Mouse (Mus musculus) kidney, embryonic 16.5 days (tissue): ENCODE measurements at regions not wholly inside any gene's neighbourhood (a gene's known extent, or its start where the extent isn't known, plus 50 kb on each side); places are given as distances from the start of the nearest gene placed in this dataset.

ENCODE experiments used
- ATAC-seq: fragments of 200-750 bp; cut with Nextera tagmentation; 2 replicates; pipeline ENCODE4 v1.8.0; 2017; ENCODE audit warnings: moderate TSS enrichment; ENCODE audit not compliant: low FRiP score, low TSS enrichment
- H3K27ac ChIP-seq: fragments of 300-500 bp; sonication (generic); 2 replicates; pipeline ENCODE4 v1.5.1; 2014; ENCODE audit warnings: low read length
- H3K27me3 ChIP-seq: fragments of 300-500 bp; sonication (generic); 2 replicates; pipeline ENCODE4 v1.6.1; 2014; ENCODE audit warnings: low read length, control low read depth, mixed read lengths; ENCODE audit not compliant: insufficient read depth
- H3K36me3 ChIP-seq: fragments of 300-500 bp; sonication (generic); 2 replicates; pipeline ENCODE4 v1.6.1; 2014; ENCODE audit warnings: low read length, control low read depth, mixed read lengths; ENCODE audit not compliant: insufficient read depth
- H3K4me1 ChIP-seq: fragments of 300-500 bp; sonication (generic); 2 replicates; pipeline ENCODE4 v1.6.1; 2014; ENCODE audit warnings: low read length, control low read depth, mixed read lengths; ENCODE audit not compliant: insufficient read depth
- H3K4me2 ChIP-seq: fragments of 300-500 bp; sonication (generic); replicated peaks from 2 replicates; pipeline ENCODE4 v1.6.1; 2014; ENCODE audit warnings: low read depth, low read length
- H3K4me3 ChIP-seq: fragments of 300-500 bp; sonication (generic); 2 replicates; pipeline ENCODE4 v1.5.1; 2014; ENCODE audit warnings: mild to moderate bottlenecking, low read length
- H3K9ac ChIP-seq: fragments of 300-500 bp; sonication (generic); replicated peaks from 2 replicates; pipeline ENCODE4 v1.6.1; 2014; ENCODE audit warnings: low read length
- H3K9me3 ChIP-seq: fragments of 300-500 bp; sonication (generic); 2 replicates; pipeline ENCODE4 v1.6.1; 2016; ENCODE audit warnings: low read length, control low read depth
- WGBS: fragments of 180-500 bp; shearing (Covaris S2); extraction: QIAGEN DNeasy Blood & Tissue Kit; methylation state at CpG from one replicate; pipeline ENCODE4 v1.1.7; 2014; 5-methylcytosine and 5-hydroxymethylcytosine counted together

DNA sequence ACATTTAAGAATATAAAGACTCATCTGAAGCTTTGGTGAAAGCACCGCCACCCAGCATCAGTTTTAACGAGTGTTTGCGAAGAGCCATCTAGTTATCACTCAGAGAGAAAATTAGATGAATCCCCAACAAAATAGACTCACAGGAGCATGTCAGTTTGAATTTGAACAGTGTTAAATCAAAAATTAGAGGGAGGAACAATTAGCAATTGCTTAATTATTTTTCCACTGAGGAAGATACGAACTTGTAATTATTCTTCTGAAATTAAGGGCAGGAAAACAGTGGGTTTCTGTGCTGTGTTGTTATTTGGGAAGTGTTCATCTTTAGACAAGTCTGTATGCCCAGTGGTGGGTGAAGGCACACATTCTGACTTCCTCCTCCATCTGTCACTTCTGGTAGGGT lies 523.0 kb downstream of the Plekhb2 start:
- no peak for ATAC-seq
- Histone ChIP-seq H3K9me3 (no peaks in the 10 kb centered on the region), H3K9ac (no peak overlapping the region), H3K27ac (no peak overlapping the region), H3K27me3 (no peaks in the 10 kb centered on the region), H3K4me3 (no peak overlapping the region), H3K4me2 (no peak overlapping the region), H3K36me3 (no peaks in the 10 kb centered on the region), H3K4me1 (no peaks in the 10 kb centered on the region)
- 89% methylated on average over 4 of the region's 4 CpGs for WGBS

DNA sequence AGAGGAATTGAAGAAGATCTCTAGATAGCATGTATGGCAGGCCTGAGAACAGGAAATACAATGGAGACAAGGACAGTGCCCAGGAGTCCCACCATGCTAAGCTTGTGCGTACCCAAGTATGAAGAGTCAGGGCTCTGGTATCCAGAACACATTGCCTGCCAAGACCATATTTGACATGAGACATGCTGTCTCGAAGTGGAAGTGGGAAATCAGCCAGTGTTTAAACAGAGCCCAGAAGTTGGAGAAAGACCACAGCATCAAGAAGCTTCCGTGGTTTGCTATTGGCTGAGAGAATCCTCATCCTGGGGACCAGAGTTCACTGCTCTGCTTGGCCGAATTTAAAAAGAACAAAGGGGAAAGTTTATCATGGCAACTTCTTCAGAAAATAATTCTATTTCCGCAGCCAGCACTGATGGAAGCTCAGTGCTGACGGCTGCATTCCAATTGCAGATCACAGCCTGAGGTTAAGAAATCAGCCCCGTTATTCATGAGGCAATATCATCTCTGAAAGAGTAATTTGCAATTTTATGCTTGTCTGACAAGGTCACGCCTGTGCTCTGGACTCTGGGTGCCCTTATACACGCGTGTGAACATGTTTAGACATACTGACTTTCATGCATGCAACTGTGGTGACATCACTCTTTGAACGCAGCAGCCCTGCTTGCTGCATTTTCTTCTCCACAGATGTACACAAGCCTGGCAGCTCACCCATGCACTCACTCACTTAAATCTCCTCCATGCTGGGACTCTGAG lies 531.0 kb downstream of the Plekhb2 start:
- Histone ChIP-seq H3K4me1 (no peaks in the 10 kb centered on the region), H3K9ac (no peak overlapping the region), H3K4me2 (no peak overlapping the region), H3K27ac (no peak overlapping the region), H3K27me3 (no peaks in the 10 kb centered on the region), H3K9me3 (no peaks in the 10 kb centered on the region), H3K4me3 (no peak overlapping the region), H3K36me3 (no peaks in the 10 kb centered on the region)
- no peak for ATAC-seq
- WGBS = 74% methylated on average over 11 of the region's 11 CpGs

DNA sequence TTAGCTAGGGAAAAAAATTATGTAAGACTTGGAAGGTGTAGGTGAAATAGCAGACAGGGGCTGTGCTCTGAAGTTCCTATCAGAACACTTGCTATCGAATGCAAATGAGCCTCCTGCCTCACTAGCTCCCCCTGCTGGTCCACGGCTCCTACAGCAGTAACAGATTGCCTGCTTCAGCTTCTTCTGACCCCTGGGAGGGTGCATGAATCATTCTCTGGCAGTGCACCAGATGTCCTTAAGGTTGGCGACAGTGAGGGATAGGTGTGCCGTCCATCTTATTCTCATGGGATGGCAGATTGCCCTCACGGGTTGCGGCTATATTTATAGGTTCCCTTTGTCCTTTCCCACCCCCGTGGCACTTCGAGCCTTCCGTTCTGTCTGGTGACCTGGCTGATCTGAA lies 535.7 kb downstream of the Plekhb2 start:
- no peaks in the 10 kb centered on the region for H3K36me3 ChIP-seq

DNA sequence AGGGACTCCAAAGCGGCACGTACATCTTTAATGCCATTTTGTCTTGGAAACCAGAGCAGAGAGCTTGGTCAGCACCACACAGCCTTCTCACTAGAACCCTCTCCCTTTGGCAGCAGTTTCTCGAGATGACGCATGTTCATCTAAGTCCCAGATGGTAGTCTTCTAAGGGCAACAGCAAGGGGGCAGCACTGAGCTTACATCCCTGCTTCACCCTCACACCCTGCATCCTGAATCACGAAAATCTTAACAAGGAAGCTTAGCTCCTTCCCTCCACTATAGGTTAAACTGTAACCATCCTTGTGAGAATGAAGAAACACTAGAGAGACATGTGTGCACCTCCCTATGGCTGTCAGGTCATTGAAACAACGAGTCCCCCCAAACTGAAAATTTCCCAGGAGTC lies 538.4 kb downstream of the Plekhb2 start:
- H3K4me2 ChIP-seq = no peak overlapping the region
- no peaks in the 10 kb centered on the region for H3K9me3 ChIP-seq
- no peak for ATAC-seq
- no peaks in the 10 kb centered on the region for H3K4me1 ChIP-seq
- no peak overlapping the region for H3K27ac ChIP-seq
- no peak overlapping the region for H3K4me3 ChIP-seq
- WGBS = 27% methylated on average over 6 of the region's 6 CpGs
- no peaks in the 10 kb centered on the region for H3K36me3 ChIP-seq
- no peak overlapping the region for H3K9ac ChIP-seq
- peaks cover 4% of the 10 kb centered on the region; the same call in 1 of the 2 replicates for H3K27me3 ChIP-seq

More for the DNA sequence above, 535.7 kb downstream of the Plekhb2 start:
- no peak overlapping the region for H3K9ac ChIP-seq
- H3K27me3 ChIP-seq = peaks cover 4% of the 10 kb centered on the region; the same call in 1 of the 2 replicates
- H3K4me1 ChIP-seq = no peaks in the 10 kb centered on the region
- 32% methylated on average over 9 of the region's 9 CpGs for WGBS
- H3K9me3 ChIP-seq = no peaks in the 10 kb centered on the region
- no peak for ATAC-seq
- no peak overlapping the region for H3K4me3 ChIP-seq
- no peak overlapping the region for H3K4me2 ChIP-seq
- no peak overlapping the region for H3K27ac ChIP-seq

DNA sequence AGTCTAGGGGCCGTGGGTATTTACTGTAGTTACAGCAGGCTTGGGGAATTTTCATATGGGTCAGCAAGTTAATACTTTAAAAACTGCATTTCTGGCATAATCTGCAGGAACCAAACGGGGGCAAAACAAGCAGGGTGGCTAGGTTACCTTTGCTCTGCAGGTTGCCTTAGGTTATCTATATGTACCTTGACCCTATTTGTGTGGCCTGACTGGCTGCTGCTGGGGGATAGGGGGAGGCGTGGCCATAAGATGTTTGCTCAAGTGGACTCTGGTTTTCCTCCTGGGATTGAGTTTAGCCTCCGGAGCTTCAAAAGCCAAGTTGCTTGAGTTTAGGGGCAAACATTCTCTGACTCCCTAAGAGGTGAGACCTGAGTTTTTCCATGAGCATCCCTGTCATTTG lies 540.6 kb downstream of the Plekhb2 start:
- Histone ChIP-seq H3K9ac (no peak overlapping the region), H3K27me3 (peaks cover 4% of the 10 kb centered on the region; the same call in 1 of the 2 replicates), H3K27ac (no peak overlapping the region), H3K4me3 (no peak overlapping the region), H3K36me3 (no peaks in the 10 kb centered on the region), H3K9me3 (no peaks in the 10 kb centered on the region), H3K4me2 (no peak overlapping the region), H3K4me1 (no peaks in the 10 kb centered on the region)
- ATAC-seq = no peak
- 79% methylated on average over 4 of the region's 4 CpGs for WGBS

DNA sequence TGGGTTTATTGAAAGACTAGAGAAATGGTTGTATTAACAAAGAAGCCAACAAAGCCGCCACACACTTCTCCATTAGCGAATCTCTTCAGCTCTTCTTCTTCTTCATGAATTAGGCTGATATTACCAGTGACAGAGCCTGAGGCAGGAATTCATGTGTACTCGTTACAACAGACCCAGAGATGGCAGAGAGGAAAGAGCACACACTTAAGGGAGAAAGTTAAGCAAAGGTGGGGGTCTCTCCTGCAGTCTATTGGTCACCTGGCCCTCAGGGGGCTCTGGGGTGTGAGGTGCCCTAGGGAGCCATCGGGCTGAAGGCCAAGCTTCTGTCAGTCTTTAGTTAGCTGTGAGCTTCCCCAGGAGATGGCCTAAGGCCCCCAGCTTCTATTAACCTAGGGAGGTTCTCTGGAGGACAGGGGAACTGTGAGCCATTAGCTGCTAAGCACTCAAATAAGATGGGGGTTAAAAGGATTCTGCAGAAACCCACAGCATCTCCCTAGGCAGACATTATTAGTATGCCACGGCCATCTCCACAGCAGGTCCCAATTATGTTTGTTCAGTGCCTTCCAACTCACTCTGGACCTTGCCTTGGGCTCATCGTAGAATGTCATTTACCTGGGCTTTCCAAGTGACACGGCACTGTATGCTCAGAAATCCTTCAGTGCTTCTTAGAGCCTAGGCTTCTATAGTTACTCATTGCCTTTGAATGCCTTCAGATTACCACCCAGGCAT lies 541.2 kb downstream of the Plekhb2 start:
- H3K9ac ChIP-seq = no peak overlapping the region
- 71% methylated on average over 7 of the region's 7 CpGs for WGBS
- 0 out of 2 replicates have a peak, but pooled peaks have one; percentile 31 for ATAC-seq

DNA sequence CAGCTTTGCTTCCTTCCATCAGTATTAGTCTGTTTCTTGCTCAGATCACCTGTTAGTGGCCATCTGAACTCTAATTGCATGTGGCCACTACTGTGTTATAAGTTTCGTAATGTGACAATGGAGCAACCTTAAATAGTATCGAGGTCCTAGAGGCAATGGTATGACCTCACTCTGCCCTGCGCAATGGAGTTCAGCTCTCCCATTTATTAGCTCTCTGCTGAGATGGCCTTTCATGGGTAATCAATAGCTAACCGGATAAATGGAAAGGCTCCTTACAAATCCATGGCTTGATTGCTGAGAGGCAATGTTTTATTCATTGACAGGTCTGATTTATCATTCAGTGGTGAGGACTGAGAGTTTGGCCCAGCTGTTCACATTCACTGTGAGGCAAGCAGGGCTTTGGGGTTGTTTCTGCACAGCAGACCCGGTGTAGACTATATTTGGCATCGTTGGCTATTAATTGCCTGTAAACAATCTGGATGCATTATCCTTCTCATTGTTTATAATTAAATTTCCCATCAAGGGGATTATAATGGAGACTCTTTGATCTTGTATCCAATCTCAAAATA lies 543.9 kb downstream of the Plekhb2 start:
- Histone ChIP-seq H3K9ac (no peak overlapping the region), H3K4me1 (no peaks in the 10 kb centered on the region), H3K27ac (no peak overlapping the region), H3K36me3 (no peaks in the 10 kb centered on the region), H3K4me3 (no peak overlapping the region), H3K9me3 (no peaks in the 10 kb centered on the region), H3K4me2 (no peak overlapping the region), H3K27me3 (no peaks in the 10 kb centered on the region)
- 90% methylated on average over 6 of the region's 6 CpGs for WGBS
- no peak for ATAC-seq

More for the DNA sequence above, 541.2 kb downstream of the Plekhb2 start:
- H3K27ac ChIP-seq = no peak overlapping the region
- peaks cover 4% of the 10 kb centered on the region; the same call in 1 of the 2 replicates for H3K27me3 ChIP-seq
- H3K36me3 ChIP-seq = no peaks in the 10 kb centered on the region
- H3K4me1 ChIP-seq = no peaks in the 10 kb centered on the region
- H3K9me3 ChIP-seq = no peaks in the 10 kb centered on the region
- no peak overlapping the region for H3K4me2 ChIP-seq
- H3K4me3 ChIP-seq = no peak overlapping the region

DNA sequence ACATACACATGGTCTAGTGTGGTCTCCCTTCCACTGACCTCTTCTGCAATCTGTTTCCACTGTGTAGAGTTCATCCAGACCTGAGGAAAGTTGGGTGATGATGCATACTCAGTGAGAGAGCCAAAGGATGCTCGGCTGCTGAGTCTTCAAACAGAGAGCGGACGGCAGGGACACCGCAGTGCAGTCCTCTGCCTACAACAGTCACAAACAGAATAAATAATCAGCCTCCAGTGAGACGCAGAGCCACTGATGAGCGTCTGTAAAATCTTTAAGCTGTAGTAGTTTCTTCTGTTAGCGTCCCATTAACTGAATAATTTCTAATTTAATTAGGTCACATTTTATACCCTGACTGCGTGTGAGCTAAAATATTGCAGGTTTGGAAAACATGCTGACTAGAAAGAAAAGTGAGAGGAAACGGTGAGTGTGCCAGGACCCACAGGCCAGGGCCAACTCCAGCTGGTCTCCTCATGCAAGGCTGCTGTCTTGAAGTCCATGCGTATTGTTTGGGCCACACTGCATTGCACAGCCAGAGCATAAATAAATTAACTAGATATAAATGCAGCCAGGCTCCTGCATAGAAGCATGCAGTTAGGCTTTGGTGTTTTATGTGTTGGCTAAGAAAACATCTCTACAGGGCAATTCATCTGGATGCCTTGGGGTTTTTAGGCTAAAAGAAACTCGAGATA lies 551.0 kb downstream of the Plekhb2 start:
- no peak overlapping the region for H3K27ac ChIP-seq

DNA sequence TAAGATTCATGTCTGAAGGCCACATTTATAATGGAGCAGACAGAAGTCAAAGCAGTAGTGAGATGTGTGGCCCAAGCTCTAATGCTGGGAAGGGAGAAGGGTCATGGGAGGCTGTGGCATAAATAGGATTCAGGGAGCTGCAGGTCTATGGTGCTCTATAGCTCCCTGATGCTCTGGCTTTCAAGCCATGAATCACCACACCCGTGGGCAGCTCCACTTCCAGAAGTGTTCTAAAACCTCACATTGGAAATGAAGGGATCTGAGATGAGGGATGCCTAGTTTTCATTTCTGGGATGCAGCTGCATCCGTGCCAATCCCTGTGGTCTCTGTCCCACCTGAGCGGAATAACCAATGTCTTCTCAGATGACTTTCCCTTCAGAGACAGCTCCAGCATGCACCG lies 553.2 kb downstream of the Plekhb2 start:
- Histone ChIP-seq H3K9me3 (no peaks in the 10 kb centered on the region), H3K4me1 (no peaks in the 10 kb centered on the region), H3K4me2 (no peak overlapping the region), H3K36me3 (no peaks in the 10 kb centered on the region), H3K27me3 (no peaks in the 10 kb centered on the region), H3K4me3 (no peak overlapping the region), H3K9ac (no peak overlapping the region), H3K27ac (no peak overlapping the region)
- ATAC-seq = no peak
- 92% methylated on average over 4 of the region's 4 CpGs for WGBS

More for the DNA sequence above, 551.0 kb downstream of the Plekhb2 start:
- 77% methylated on average over 11 of the region's 11 CpGs for WGBS
- Histone ChIP-seq H3K4me3 (no peak overlapping the region), H3K4me2 (no peak overlapping the region), H3K9me3 (no peaks in the 10 kb centered on the region), H3K36me3 (no peaks in the 10 kb centered on the region), H3K9ac (no peak overlapping the region), H3K27me3 (no peaks in the 10 kb centered on the region), H3K4me1 (no peaks in the 10 kb centered on the region)
- ATAC-seq = no peak
